Mouse (Mus musculus) mesoderm, embryonic 11.5 days (tissue): ENCODE measurements around the gene Card10.

Experiments
- DNase-seq: peaks from one replicate; pipeline ENCODE4 v3.0.0-alpha.2; 2012; ENCODE audit warnings: low read depth, low spot score

Card10 gene

GRCm38 (mm10) chr15:78834233-78835005, 31.6 kb upstream of the Card10 start:
- DNase-seq: no peak

- no peak for DNase-seq
Measured at GRCm38 (mm10) chr15:78833582-78833981, 30.7 kb upstream of the Card10 start.

GRCm38 (mm10) chr15:78832701-78833123, 29.9 kb upstream of the Card10 start:
- DNase-seq: no peak

- DNase-seq: no peak
Measured at GRCm38 (mm10) chr15:78831720-78832657, 29.1 kb upstream of the Card10 start.

GRCm38 (mm10) chr15:78830742-78831719, 28.2 kb upstream of the Card10 start:
- no peak for DNase-seq

- no peak for DNase-seq
Measured at GRCm38 (mm10) chr15:78829636-78830035, 26.8 kb upstream of the Card10 start.

GRCm38 (mm10) chr15:78828315-78828714, 25.5 kb upstream of the Card10 start:
- DNase-seq: no peak

- DNase-seq: peak; percentile 84
Measured at GRCm38 (mm10) chr15:78826213-78827204, 23.7 kb upstream of the Card10 start.

GRCm38 (mm10) chr15:78816074-78816391, 13.2 kb upstream of the Card10 start:
- no peak for DNase-seq

- DNase-seq: no peak
Measured at GRCm38 (mm10) chr15:78815314-78816073, 12.7 kb upstream of the Card10 start.

GRCm38 (mm10) chr15:78813603-78814002, 10.8 kb upstream of the Card10 start:
- DNase-seq: no peak

- no peak for DNase-seq
Measured at GRCm38 (mm10) chr15:78810146-78810545, 7.3 kb upstream of the Card10 start.

- DNase-seq: no peak
Measured at GRCm38 (mm10) chr15:78809739-78810138, 6.9 kb upstream of the Card10 start.

GRCm38 (mm10) chr15:78808980-78809379, 6.1 kb upstream of the Card10 start:
- no peak for DNase-seq

GRCm38 (mm10) chr15:78807141-78807540, 4.3 kb upstream of the Card10 start:
- no peak for DNase-seq

GRCm38 (mm10) chr15:78806614-78807013, 3.8 kb upstream of the Card10 start:
- no peak for DNase-seq

- DNase-seq: no peak
Measured at GRCm38 (mm10) chr15:78805351-78805750, 2.5 kb upstream of the Card10 start.

GRCm38 (mm10) chr15:78804326-78804725, 1.5 kb upstream of the Card10 start:
- no peak for DNase-seq

- DNase-seq: no peak
Measured at GRCm38 (mm10) chr15:78803499-78803900, 658 bp upstream of the Card10 start.
